Mouse (Mus musculus) ES-E14 (cell line): ENCODE results near the gene Lrmda. TPM values are rescaled to one million over a fixed set of nuclear protein-coding genes. Genes with fewer than 3 reads are reported as not detected.

Experiments used
- DNase-seq: peaks from one replicate; pipeline ENCODE4 v3.0.0-alpha.2; 2013; ENCODE audit warnings: low read depth, low spot score
- H3K27ac ChIP-seq: 2 replicates; pipeline ENCODE4 v1.5.1; 2012; ENCODE audit warnings: low read depth, mild to moderate bottlenecking, low read length, moderate library complexity, mixed read lengths; ENCODE audit not compliant: poor library complexity, insufficient read depth, severe bottlenecking
- H3K36me3 ChIP-seq: 2 replicates; pipeline ENCODE4 v1.6.1; 2012; ENCODE audit warnings: mild to moderate bottlenecking, low read length, moderate library complexity, mixed read lengths; ENCODE audit not compliant: control insufficient read depth, poor library complexity, insufficient read depth, severe bottlenecking
- H3K4me1 ChIP-seq, 2 experiments: fragments of 150-350 bp in 1 of 2; sonication (generic) in 1 of 2; 2 replicates each; pipeline ENCODE4 v1.6.1; 2012; ENCODE audit warnings: low read length in 2 of 2, mild to moderate bottlenecking in 1 of 2, mixed read lengths in 1 of 2; ENCODE audit not compliant: control insufficient read depth in 2 of 2, insufficient read depth in 2 of 2, poor library complexity in 1 of 2
- H3K4me3 ChIP-seq, 2 experiments: fragments of 150-350 bp in 1 of 2; sonication (generic) in 1 of 2; 2 replicates each; pipeline ENCODE4 v1.5.1; 2012; ENCODE audit warnings: low read length in 2 of 2, low read depth in 1 of 2, mild to moderate bottlenecking in 1 of 2, mixed read lengths in 1 of 2; ENCODE audit not compliant: insufficient read depth in 1 of 2, poor library complexity in 1 of 2, severe bottlenecking in 1 of 2
- H3K9ac ChIP-seq: 2 replicates; pipeline ENCODE4 v1.6.1; 2012; ENCODE audit warnings: low read depth, mild to moderate bottlenecking, low read length, mixed read lengths; ENCODE audit not compliant: poor library complexity, insufficient read depth, severe bottlenecking
- H3K9me3 ChIP-seq: fragments of 150-350 bp; sonication (generic); 2 replicates; pipeline ENCODE4 v1.6.1; 2012; ENCODE audit warnings: low read depth, mild to moderate bottlenecking, low read length; ENCODE audit not compliant: control insufficient read depth, insufficient read depth
- CHD2 ChIP-seq: IDR thresholded peaks from 2 replicates; pipeline ENCODE4 v1.6.1; 2014; ENCODE audit warnings: mild to moderate bottlenecking, low read depth, low read length, inconsistent platforms
- HCFC1 ChIP-seq: IDR thresholded peaks from 2 replicates; pipeline ENCODE4 v1.6.1; 2012; ENCODE audit warnings: low read length, inconsistent platforms, borderline replicate concordance; ENCODE audit not compliant: insufficient read depth
- MAFK ChIP-seq: IDR thresholded peaks from 2 replicates; pipeline ENCODE4 v1.6.1; 2014; ENCODE audit warnings: mild to moderate bottlenecking, low read depth, low read length, inconsistent platforms; ENCODE audit not compliant: insufficient read depth
- ZC3H11A ChIP-seq: IDR thresholded peaks from 2 replicates; pipeline ENCODE4 v1.6.1; 2012; ENCODE audit warnings: low read depth, mild to moderate bottlenecking, inconsistent platforms, low read length, borderline replicate concordance
- ZNF384 ChIP-seq: IDR thresholded peaks from 2 replicates; pipeline ENCODE4 v1.6.1; 2012; ENCODE audit warnings: low read depth, low read length, inconsistent platforms
- in situ Hi-C, 2 experiments: fragments of 600-800 bp; cut with MboI; formaldehyde crosslinking; loops; one replicate each; pipeline ENCODE4 v1.15.1; 2025; ENCODE audit warnings: low sequenced_read_pairs in 2 of 2, inconsistent platforms in 1 of 2; ENCODE audit not compliant: unreplicated experiment in 2 of 2
- total RNA-seq: library from RNA; depleted of rRNA; stranded (reverse); fragments of 300-350 nt; gene quantifications from 2 replicates; pipeline ENCODE4 v1.2.3, GENCODE M21; 2012

Gene Lrmda
- total RNA-seq, 1 experiment = 0.22 TPM

- TF ChIP-seq ZNF384 (no peak), ZC3H11A (no peak), MAFK (no peak), HCFC1 (no peak), CHD2 (no peak)
- Histone ChIP-seq H3K4me3 (no peak overlapping the region), H3K36me3 (no peaks in the 10 kb centered on the region), H3K9me3 (no peaks in the 10 kb centered on the region), H3K4me1 (0 out of 4 replicates have a peak, but pooled peaks cover 0 to 2% of the 10 kb centered on the region in 2 experiments), H3K9ac (no peak overlapping the region), H3K27ac (no peak overlapping the region)
- in situ Hi-C loops = no loop called here
- no peak for DNase-seq
Measured at GRCm38 (mm10) chr14:22781709-22782108, 762.2 kb downstream of the Lrmda start.

GRCm38 (mm10) chr14:22782365-22782764 is 762.9 kb downstream of the Lrmda start:
- Histone ChIP-seq H3K36me3 (no peaks in the 10 kb centered on the region), H3K9ac (no peak overlapping the region), H3K4me3 (no peak overlapping the region), H3K4me1 (0 out of 4 replicates have a peak, but pooled peaks cover 0 to 2% of the 10 kb centered on the region in 2 experiments), H3K27ac (no peak overlapping the region), H3K9me3 (no peaks in the 10 kb centered on the region)
- TF ChIP-seq HCFC1 (no peak), CHD2 (no peak), ZNF384 (no peak), ZC3H11A (no peak)
- in situ Hi-C loops = no loop called here
- no peak for DNase-seq

GRCm38 (mm10) chr14:22783211-22784161 is 764.0 kb downstream of the Lrmda start:
- Histone ChIP-seq H3K9me3 (no peaks in the 10 kb centered on the region), H3K36me3 (no peaks in the 10 kb centered on the region), H3K4me3 (no peak overlapping the region), H3K4me1 (0 out of 4 replicates have a peak, but pooled peaks cover 0 to 2% of the 10 kb centered on the region in 2 experiments), H3K9ac (no peak overlapping the region), H3K27ac (no peak overlapping the region)
- peak; percentile 47 for DNase-seq
- in situ Hi-C loops = no loop called here
- TF ChIP-seq MAFK = no peak
- no peak for TF ChIP-seq ZC3H11A
- no peak for TF ChIP-seq ZNF384
- TF ChIP-seq HCFC1 = no peak
- TF ChIP-seq CHD2 = no peak

- in situ Hi-C loops = loop anchor here in 1 of 2 experiments (25.0 kb wide), 1 partner anchor 813 kb away; the partner anchor contains the start of gene Zfp503
Measured at GRCm38 (mm10) chr14:22800020-22800419, 780.5 kb downstream of the Lrmda start.

More at GRCm38 (mm10) chr14:22800020-22800419, 780.5 kb downstream of the Lrmda start:
- no peak for TF ChIP-seq ZNF384
- TF ChIP-seq MAFK = no peak
- Histone ChIP-seq H3K9me3 (no peaks in the 10 kb centered on the region), H3K27ac (no peak overlapping the region), H3K9ac (no peak overlapping the region), H3K36me3 (no peaks in the 10 kb centered on the region), H3K4me1 (no peaks in the 10 kb centered on the region), H3K4me3 (no peak overlapping the region)
- DNase-seq = no peak
